Mouse (Mus musculus): ENCODE measurements around the gene Mettl7a2.
"Not testable (repeated sequence)": the region's sequence is repeated elsewhere in the genome, so short reads cannot be mapped to it uniquely, and the experiment has no call there.

GRCm38 (mm10) chr15:100341314-100341980 lies 11.6 kb upstream of the Mettl7a2 start:
- not testable (repeated sequence) for TF ChIP-seq CTCF, EP300 (IDR thresholded peaks at IDR 0.05; ENCODE audit: low read depth)

Measured in liver, embryonic 14.5 days (tissue).